Mouse (Mus musculus): Measurements from ENCODE around the gene Nsun3. TPM values are rescaled to one million over a fixed set of nuclear protein-coding genes. Genes with fewer than 3 reads are reported as not detected.
A peak's percentile ranks its signal among the peaks of the same experiment; 100 is the strongest.
"Not testable (repeated sequence)": the region's sequence is repeated elsewhere in the genome, so short reads cannot be mapped to it uniquely, and the experiment has no call there.

The Nsun3 gene
- polyA plus RNA-seq, 1 experiment from 2014 or later: 13.4 TPM

- ATAC-seq (replicated peaks): no peak
- H3K9me3 ChIP-seq: no peaks in the 10 kb centered on the region
- H3K27me3 ChIP-seq: no peaks in the 10 kb centered on the region
- H3K27ac ChIP-seq (replicated peaks): no peak overlapping the region
- WGBS: 88% methylated on average over 1 of the region's 1 CpGs
- H3K36me3 ChIP-seq: no peaks in the 10 kb centered on the region
- no peak overlapping the region for H3K4me2 ChIP-seq (replicated peaks)
- H3K4me3 ChIP-seq: no peak overlapping the region
- H3K4me1 ChIP-seq: no peaks in the 10 kb centered on the region
- H3K9ac ChIP-seq (replicated peaks): no peak overlapping the region
Observed at GRCm38 (mm10) chr16:62734359-62734758, 52.3 kb downstream of the Nsun3 start.

- WGBS: 83% methylated on average over 4 of the region's 4 CpGs
- Histone ChIP-seq H3K4me2 (replicated peaks) (no peak overlapping the region), H3K9ac (replicated peaks) (no peak overlapping the region), H3K4me3 (no peak overlapping the region), H3K36me3 (no peaks in the 10 kb centered on the region), H3K27ac (replicated peaks) (no peak overlapping the region), H3K4me1 (no peaks in the 10 kb centered on the region), H3K9me3 (no peaks in the 10 kb centered on the region), H3K27me3 (no peaks in the 10 kb centered on the region)
- no peak for ATAC-seq (replicated peaks)
Observed at GRCm38 (mm10) chr16:62730291-62730690, 56.3 kb downstream of the Nsun3 start.

- 77% methylated on average over 3 of the region's 3 CpGs for WGBS
- no peak for ATAC-seq (replicated peaks)
- Histone ChIP-seq H3K4me3 (no peak overlapping the region), H3K9me3 (no peaks in the 10 kb centered on the region), H3K27me3 (no peaks in the 10 kb centered on the region), H3K36me3 (no peaks in the 10 kb centered on the region), H3K4me2 (replicated peaks) (no peak overlapping the region), H3K9ac (replicated peaks) (no peak overlapping the region), H3K27ac (replicated peaks) (no peak overlapping the region), H3K4me1 (no peaks in the 10 kb centered on the region)
Observed at GRCm38 (mm10) chr16:62729846-62730245, 56.8 kb downstream of the Nsun3 start.

DNA sequence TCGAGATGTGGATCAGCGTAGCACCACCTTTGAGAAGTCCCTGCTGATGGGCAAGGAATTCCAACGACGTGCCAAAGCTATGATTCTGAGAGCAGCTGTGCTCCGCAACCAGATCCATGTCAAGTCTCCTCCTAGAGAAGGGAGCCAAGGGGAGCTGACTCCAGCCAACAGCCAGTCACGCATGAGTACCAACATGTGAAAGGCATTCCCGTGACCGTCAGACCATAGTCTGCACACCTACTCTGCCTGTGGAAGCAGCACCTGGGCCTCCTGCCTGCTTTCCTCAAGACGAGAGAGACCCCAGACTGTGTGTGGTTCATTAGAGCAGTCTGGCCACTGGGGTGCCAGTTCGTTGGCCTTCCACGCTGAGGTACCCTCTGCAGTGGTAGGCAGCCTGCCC lies 68.4 kb downstream of the Nsun3 start:
- not testable (repeated sequence) for H3K36me3 ChIP-seq; H3K27ac ChIP-seq (replicated peaks); H3K9me3 ChIP-seq; H3K27me3 ChIP-seq; H3K4me1 ChIP-seq; H3K4me2 ChIP-seq (replicated peaks); ATAC-seq (replicated peaks); H3K9ac ChIP-seq (replicated peaks); H3K4me3 ChIP-seq
- WGBS: 93% methylated on average over 8 of the region's 11 CpGs

DNA sequence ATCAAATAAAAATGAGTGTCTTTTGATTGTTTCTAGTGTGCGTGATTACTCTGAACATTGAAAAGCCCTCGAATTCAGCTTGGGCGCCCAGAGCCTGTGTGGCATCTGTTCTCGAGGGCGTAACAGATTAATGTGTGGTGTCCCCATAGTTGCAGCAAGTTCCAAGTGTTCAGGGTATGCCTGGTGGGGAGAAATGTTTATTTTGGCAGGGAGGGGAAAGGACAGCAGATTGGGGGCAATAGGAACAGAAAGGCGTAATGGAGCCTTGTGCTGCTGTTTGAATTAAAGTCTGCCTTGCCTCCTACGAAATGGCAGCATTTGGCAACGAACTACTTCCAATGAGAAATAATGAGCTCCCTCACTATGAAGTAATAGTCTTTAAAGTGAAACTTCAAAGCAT lies 96.2 kb downstream of the Nsun3 start:
- 39% methylated on average over 8 of the region's 8 CpGs for WGBS
- Histone ChIP-seq H3K4me2 (replicated peaks) (no peak overlapping the region; the same call in 1 of the 2 replicates), H3K4me1 (peaks cover 16% of the 10 kb centered on the region), H3K4me3 (no peak overlapping the region), H3K27me3 (no peaks in the 10 kb centered on the region), H3K27ac (replicated peaks) (peak overlapping the region; percentile 56), H3K36me3 (no peaks in the 10 kb centered on the region), H3K9ac (replicated peaks) (no peak overlapping the region), H3K9me3 (no peaks in the 10 kb centered on the region)
- peak; percentile 89 for ATAC-seq (replicated peaks)

DNA sequence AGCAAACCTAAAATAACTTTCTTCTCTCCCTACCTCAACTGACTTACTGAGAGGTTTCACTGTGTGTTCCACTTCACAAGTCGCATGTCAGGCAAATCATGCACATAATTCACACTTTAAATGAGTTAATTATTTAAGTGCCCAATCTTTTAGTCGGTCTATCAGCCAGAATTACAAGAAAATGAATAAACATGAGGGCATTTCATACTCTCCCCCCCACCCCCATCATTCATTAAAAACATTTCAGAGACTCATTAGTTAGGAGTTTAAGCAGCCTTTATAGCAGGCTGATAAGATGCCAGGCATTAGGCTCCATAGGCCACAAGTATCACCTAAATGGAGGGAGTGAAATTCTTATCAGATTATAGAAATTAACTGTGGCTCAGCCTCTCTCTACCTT lies 100.5 kb downstream of the Nsun3 start:
- no peaks in the 10 kb centered on the region for H3K9me3 ChIP-seq
- H3K4me1 ChIP-seq: peaks cover 16% of the 10 kb centered on the region
- no peak overlapping the region for H3K4me2 ChIP-seq (replicated peaks)
- H3K27me3 ChIP-seq: no peaks in the 10 kb centered on the region
- WGBS: 6% methylated on average over 2 of the region's 2 CpGs
- peak overlapping the region; percentile 62; the same call in 1 of the 2 replicates for H3K27ac ChIP-seq (replicated peaks)
- ATAC-seq (replicated peaks): peak; percentile 63
- H3K9ac ChIP-seq (replicated peaks): no peak overlapping the region
- no peak overlapping the region for H3K4me3 ChIP-seq
- no peaks in the 10 kb centered on the region for H3K36me3 ChIP-seq

DNA sequence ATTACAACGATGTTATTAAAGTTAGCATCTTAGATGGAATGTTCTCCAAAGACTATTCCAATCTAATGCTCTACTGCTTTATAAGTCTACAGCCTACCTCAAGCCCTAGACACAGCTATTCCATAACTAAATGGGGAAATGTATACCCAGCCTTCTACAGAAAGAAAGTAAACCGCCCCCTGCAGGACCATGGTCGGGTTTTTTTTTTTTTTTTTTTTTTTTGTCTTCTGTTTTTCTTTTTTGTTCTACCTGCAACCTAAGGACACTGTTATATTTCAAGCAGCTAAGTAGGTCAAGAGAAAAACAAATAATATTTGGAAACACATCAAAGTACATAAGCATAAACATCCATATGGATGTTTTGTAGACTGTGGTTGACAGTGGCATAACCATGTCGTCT lies 101.1 kb downstream of the Nsun3 start:
- Histone ChIP-seq H3K27ac (replicated peaks) (peak overlapping the region; percentile 62; the same call in 1 of the 2 replicates), H3K4me1 (peaks cover 13% of the 10 kb centered on the region), H3K36me3 (no peaks in the 10 kb centered on the region), H3K27me3 (no peaks in the 10 kb centered on the region), H3K9me3 (no peaks in the 10 kb centered on the region), H3K9ac (replicated peaks) (no peak overlapping the region), H3K4me2 (replicated peaks) (no peak overlapping the region), H3K4me3 (no peak overlapping the region)
- 57% methylated on average over 4 of the region's 4 CpGs for WGBS
- ATAC-seq (replicated peaks): no peak

Small RNA genes lying within 50 kb of the gene (microRNA-seq; reads per million reads assigned to microRNA genes)
- not detected for gene Gm25986

Other genes with a start within 250 kb of the Nsun3 start
- gene Stx19, start 27.9 kb upstream of the Nsun3 start, polyA plus RNA-seq (2015; fragmentation: Nextera tagmentation; extraction: Ambion mirVana): 0.20 and 0.59 TPM in 2 replicates
- gene Arl13b, start 60.2 kb upstream of the Nsun3 start, polyA plus RNA-seq (2015; fragmentation: Nextera tagmentation; extraction: Ambion mirVana): 19.8 and 21.0 TPM in 2 replicates
- 7.3 and 8.5 TPM in 2 replicates for gene Pros1, start 67.5 kb upstream of the Nsun3 start, polyA plus RNA-seq (2015; fragmentation: Nextera tagmentation; extraction: Ambion mirVana)

Measured in forebrain, embryonic 15.5 days (tissue).